Mouse (Mus musculus) embryo, embryonic 9.5 days (tissue): ENCODE results near the gene Ccnb1ip1.

Experiments
- DNase-seq: peaks from one replicate; pipeline ENCODE4 v3.0.0-alpha.2; 2017; ENCODE audit errors: extremely low spot score

Ccnb1ip1 gene

GRCm38 (mm10) chr14:50784391-50785250 lies 22.9 kb downstream of the Ccnb1ip1 start:
- DNase-seq = peak; percentile 15

GRCm38 (mm10) chr14:50782166-50782565 lies 25.4 kb downstream of the Ccnb1ip1 start:
- DNase-seq = no peak

- no peak for DNase-seq
These were observed 36.2 kb downstream of the Ccnb1ip1 start for GRCm38 (mm10) chr14:50771342-50771741.

- DNase-seq = no peak
These were observed 41.8 kb downstream of the Ccnb1ip1 start for GRCm38 (mm10) chr14:50765736-50766135.

- DNase-seq = no peak
These were observed 49.0 kb downstream of the Ccnb1ip1 start for GRCm38 (mm10) chr14:50758416-50759085.

- no peak for DNase-seq
These were observed 62.5 kb downstream of the Ccnb1ip1 start, which contains the start of gene Olfr749 for GRCm38 (mm10) chr14:50744994-50745393. Gene Olfr749, minus strand, starts transcription at chr14:50745094.

GRCm38 (mm10) chr14:50741584-50741983 lies 65.9 kb downstream of the Ccnb1ip1 start:
- DNase-seq = no peak

- no peak for DNase-seq
These were observed 67.2 kb downstream of the Ccnb1ip1 start for GRCm38 (mm10) chr14:50740334-50740733.
